Mouse (Mus musculus): ENCODE measurements at regions not wholly inside any gene's neighbourhood (a gene's known extent, or its start where the extent isn't known, plus 50 kb on each side); places are given as distances from the start of the nearest gene placed in this dataset.
A peak's percentile ranks its signal among the peaks of the same experiment; 100 is the strongest.

DNA sequence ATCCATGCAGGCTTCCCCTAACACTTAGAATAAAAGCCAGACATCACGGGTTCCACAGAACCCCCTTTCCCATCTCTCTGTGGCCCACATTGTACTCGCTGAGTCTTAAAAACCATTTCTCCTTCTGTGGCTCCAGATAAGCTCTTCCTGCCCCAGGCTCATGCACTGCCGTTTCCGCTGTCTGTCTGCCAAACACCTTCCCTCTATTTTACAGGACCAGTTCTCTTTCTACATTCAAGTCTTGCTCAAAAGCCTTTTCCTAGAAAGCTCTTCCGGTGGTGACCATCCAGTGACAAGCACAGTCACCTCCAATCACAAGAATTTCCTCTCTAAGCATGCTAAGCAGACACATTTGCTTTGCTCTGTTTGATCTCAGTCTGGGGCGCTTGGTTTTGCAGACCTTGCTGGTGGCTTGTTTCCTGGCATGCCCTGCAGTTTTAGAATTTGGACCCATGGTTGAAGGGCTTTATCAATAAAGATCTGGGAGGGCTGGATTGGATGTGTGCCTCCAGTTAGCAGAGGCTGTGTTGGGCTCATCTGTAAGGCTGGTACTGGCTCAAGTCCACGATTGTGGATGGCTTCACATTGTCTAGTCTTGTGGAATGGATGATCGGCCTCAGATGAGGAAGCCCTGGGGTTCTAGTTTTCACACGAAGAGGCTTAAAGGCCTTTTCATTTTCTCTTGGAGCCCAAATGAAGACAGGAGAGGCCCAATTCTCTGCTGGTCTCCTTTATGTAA, 87.8 kb upstream of the Lhx1 start:
- Histone ChIP-seq H3K4me3 (ENCODE audit: low read depth, low read length) (no peak overlapping the region), H3K4me1 (ENCODE audit: control insufficient read depth, insufficient read depth, low read length) (no peaks in the 10 kb centered on the region), H3K27ac (replicated peaks; ENCODE audit: low read depth, low read length) (no peak overlapping the region), H3K27me3 (replicated peaks; ENCODE audit: control insufficient read depth, insufficient read depth, low read length) (no peaks in the 10 kb centered on the region), H3K9ac (ENCODE audit: low read depth, low read length) (no peak overlapping the region), H3K4me2 (ENCODE audit: low read depth, low read length) (no peak overlapping the region), H3K36me3 (ENCODE audit: control insufficient read depth, insufficient read depth, low read length) (no peaks in the 10 kb centered on the region), H3K9me3 (ENCODE audit: control insufficient read depth, low read length) (no peaks in the 10 kb centered on the region)
- DNase-seq (ENCODE audit: low spot score) (no peak), ATAC-seq (ENCODE audit: low read depth) (no peak)
- WGBS: 75% methylated on average over 9 of the region's 9 CpGs

DNA sequence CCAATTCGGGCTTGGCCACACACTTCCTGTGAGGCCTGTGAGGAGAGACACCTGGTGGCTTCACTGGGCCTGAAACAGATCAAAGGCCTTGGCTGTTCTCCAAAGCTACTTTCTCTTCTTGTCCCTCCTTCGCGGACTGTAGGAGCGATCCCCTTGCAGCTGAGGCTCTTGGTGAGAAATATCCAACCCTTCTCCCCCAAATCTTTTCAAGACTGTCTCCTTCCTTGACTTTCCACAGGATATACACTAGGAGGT, 86.2 kb upstream of the Lhx1 start:
- no peak overlapping the region for H3K4me2 ChIP-seq (ENCODE audit: low read depth, low read length)
- ATAC-seq (ENCODE audit: low read depth): no peak
- no peaks in the 10 kb centered on the region for H3K27me3 ChIP-seq (replicated peaks; ENCODE audit: control insufficient read depth, insufficient read depth, low read length)
- WGBS: 65% methylated on average over 4 of the region's 4 CpGs
- no peak overlapping the region for H3K9ac ChIP-seq (ENCODE audit: low read depth, low read length)
- no peak for DNase-seq (ENCODE audit: low spot score)
- H3K4me3 ChIP-seq (ENCODE audit: low read depth, low read length): no peak overlapping the region
- no peak overlapping the region for H3K27ac ChIP-seq (replicated peaks; ENCODE audit: low read depth, low read length)
- H3K9me3 ChIP-seq (ENCODE audit: control insufficient read depth, low read length): no peaks in the 10 kb centered on the region
- H3K36me3 ChIP-seq (ENCODE audit: control insufficient read depth, insufficient read depth, low read length): no peaks in the 10 kb centered on the region
- H3K4me1 ChIP-seq (ENCODE audit: control insufficient read depth, insufficient read depth, low read length): no peaks in the 10 kb centered on the region

DNA sequence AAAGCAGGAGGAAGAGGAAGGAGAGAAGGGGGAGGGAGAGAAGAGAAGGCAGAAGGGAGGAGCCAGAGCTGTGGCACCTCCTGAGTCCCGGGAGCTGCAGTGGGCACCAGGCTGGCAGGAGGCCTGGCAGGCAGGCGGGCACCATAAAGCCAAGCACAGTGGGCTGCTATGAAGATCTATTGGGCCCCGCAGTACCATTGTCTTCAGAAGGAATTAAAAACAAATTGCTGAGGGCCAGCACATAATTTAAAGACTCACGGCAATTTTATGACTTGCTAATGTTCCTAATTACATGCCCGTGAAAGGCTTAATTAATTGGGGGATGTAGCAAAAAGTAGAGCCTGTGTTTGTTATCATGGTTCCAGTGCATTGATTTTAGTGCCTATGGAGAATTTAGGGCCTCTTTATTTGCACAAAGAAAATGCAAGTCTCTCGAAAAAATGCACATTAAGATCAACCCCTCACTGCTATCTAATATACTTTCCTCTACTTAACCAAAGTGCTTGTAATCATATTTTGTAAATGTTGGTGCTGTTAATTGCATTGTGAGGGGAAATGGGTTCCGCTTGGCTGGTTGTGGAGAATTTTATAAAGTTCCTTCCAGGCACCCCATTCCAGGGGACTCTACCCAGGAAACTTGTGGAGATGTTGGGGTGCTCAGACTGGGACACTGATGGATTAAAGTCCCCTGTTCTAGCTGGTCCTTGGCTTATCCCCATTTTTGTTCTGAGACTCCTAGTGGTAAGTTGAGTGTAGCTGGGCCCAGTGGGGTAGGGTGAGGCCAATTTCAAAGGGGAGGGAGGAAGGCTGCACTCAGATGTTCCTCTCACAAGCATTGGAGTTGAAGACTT, 85.7 kb upstream of the Lhx1 start:
- WGBS: 75% methylated on average over 7 of the region's 7 CpGs
- Histone ChIP-seq H3K36me3 (ENCODE audit: control insufficient read depth, insufficient read depth, low read length) (no peaks in the 10 kb centered on the region), H3K27me3 (replicated peaks; ENCODE audit: control insufficient read depth, insufficient read depth, low read length) (no peaks in the 10 kb centered on the region), H3K4me3 (ENCODE audit: low read depth, low read length) (no peak overlapping the region), H3K9me3 (ENCODE audit: control insufficient read depth, low read length) (no peaks in the 10 kb centered on the region), H3K4me2 (ENCODE audit: low read depth, low read length) (no peak overlapping the region), H3K9ac (ENCODE audit: low read depth, low read length) (no peak overlapping the region), H3K4me1 (ENCODE audit: control insufficient read depth, insufficient read depth, low read length) (no peaks in the 10 kb centered on the region), H3K27ac (replicated peaks; ENCODE audit: low read depth, low read length) (no peak overlapping the region)
- DNase-seq (ENCODE audit: low spot score): no peak
- ATAC-seq (ENCODE audit: low read depth): no peak

DNA sequence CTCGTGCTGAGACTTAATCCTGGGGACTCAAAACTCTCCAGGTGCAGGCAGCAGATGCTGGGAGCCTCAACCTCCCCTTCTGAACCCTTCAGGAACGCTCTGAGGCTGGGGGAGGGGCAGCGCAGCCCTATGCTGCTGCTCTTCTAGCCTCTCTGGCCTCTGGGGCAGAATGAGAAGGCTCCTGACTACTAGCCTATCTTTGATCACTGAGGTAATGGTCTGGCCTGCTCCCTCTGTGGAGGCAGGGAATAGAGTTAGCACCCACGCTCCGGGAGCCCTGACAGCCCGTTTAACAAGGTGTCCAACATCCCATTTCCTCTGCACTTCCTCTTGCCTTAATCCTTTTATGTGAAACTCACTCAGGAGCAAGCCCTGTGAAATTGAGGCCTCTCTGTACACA, 79.4 kb upstream of the Lhx1 start:
- Histone ChIP-seq H3K36me3 (ENCODE audit: control insufficient read depth, insufficient read depth, low read length) (no peaks in the 10 kb centered on the region), H3K27me3 (replicated peaks; ENCODE audit: control insufficient read depth, insufficient read depth, low read length) (no peaks in the 10 kb centered on the region), H3K27ac (replicated peaks; ENCODE audit: low read depth, low read length) (no peak overlapping the region), H3K9ac (ENCODE audit: low read depth, low read length) (no peak overlapping the region), H3K4me2 (ENCODE audit: low read depth, low read length) (no peak overlapping the region), H3K4me1 (ENCODE audit: control insufficient read depth, insufficient read depth, low read length) (no peaks in the 10 kb centered on the region), H3K4me3 (ENCODE audit: low read depth, low read length) (no peak overlapping the region), H3K9me3 (ENCODE audit: control insufficient read depth, low read length) (no peaks in the 10 kb centered on the region)
- no peak for ATAC-seq (ENCODE audit: low read depth)
- no peak for DNase-seq (ENCODE audit: low spot score)
- 4% methylated on average over 6 of the region's 6 CpGs for WGBS

DNA sequence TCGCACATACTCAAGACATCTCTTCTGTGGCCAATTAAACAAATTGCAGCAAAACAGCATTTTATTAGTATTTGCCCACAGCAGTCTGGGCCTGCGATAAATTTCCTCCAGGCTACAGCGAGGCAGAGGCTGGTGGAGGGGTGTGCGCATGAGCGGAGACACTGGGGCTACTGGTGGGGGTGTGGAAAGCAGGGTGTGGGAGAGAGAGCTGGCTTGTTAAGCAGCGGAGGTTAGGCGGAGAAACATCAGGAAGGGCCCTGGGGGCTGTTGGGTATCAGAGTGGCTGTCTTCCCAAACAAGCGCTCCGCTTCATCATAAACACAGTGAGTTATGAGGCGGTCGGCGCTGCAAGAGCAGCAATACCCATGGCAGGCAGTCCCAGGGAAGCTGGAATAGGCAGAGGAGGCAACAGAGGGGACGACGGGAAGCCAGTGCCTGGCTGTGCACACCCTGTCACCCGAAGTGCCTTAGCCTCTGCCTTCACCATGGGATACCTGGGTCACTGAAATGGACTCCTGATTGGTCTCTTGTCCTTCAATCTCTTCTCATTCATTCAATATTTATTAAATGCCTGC, 74.0 kb upstream of the Lhx1 start:
- Histone ChIP-seq H3K27me3 (replicated peaks; ENCODE audit: control insufficient read depth, insufficient read depth, low read length) (peaks cover 8% of the 10 kb centered on the region; the same call in 1 of the 2 replicates), H3K4me3 (ENCODE audit: low read depth, low read length) (no peak overlapping the region), H3K9me3 (ENCODE audit: control insufficient read depth, low read length) (no peaks in the 10 kb centered on the region), H3K4me2 (ENCODE audit: low read depth, low read length) (peak overlapping the region; percentile 31; the same call in 1 of the 2 replicates), H3K27ac (replicated peaks; ENCODE audit: low read depth, low read length) (no peak overlapping the region), H3K4me1 (ENCODE audit: control insufficient read depth, insufficient read depth, low read length) (no peaks in the 10 kb centered on the region), H3K9ac (ENCODE audit: low read depth, low read length) (no peak overlapping the region), H3K36me3 (ENCODE audit: control insufficient read depth, insufficient read depth, low read length) (no peaks in the 10 kb centered on the region)
- DNase-seq (ENCODE audit: low spot score) (no peak), ATAC-seq (ENCODE audit: low read depth) (peak; percentile 57; the same call in 1 of the 2 replicates)
- WGBS: 34% methylated on average over 13 of the region's 15 CpGs

DNA sequence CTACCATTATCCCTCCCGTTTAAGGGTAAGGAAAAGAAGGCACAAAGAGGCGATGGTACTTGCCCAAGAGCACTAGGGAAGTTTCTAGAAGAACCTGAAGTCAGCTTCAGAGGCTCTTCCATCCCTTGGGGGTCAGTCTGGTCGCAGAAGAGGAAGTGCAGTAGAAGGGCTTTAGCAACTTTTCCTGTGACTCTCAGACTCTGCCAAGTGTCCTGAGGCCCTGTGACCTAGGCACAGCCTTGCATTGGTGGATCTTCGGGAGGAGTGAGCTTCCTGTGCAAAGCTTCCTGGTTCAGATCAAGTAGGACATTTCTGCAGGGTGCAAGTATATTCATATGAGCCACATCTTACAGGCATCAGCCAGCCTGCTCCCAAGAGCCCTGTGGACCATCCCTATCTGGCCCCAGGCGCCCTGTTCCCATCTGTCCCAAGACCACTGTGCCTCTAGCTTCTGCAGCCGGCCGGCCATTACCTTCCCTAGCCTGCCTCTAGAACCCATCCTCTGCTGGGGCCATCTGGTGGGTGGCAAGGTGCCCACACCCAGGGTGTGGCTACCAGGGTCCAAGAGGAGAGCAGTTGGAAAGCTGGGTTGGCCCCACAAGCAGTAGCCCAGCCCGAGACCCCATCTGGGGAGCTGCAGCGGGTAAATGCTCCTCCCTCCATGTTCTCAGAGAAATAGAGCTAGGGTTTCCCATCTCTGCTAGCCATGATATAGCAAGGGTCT, 72.4 kb upstream of the Lhx1 start:
- Histone ChIP-seq H3K36me3 (ENCODE audit: control insufficient read depth, insufficient read depth, low read length) (no peaks in the 10 kb centered on the region), H3K4me1 (ENCODE audit: control insufficient read depth, insufficient read depth, low read length) (no peaks in the 10 kb centered on the region), H3K9me3 (ENCODE audit: control insufficient read depth, low read length) (no peaks in the 10 kb centered on the region), H3K9ac (ENCODE audit: low read depth, low read length) (no peak overlapping the region), H3K4me3 (ENCODE audit: low read depth, low read length) (no peak overlapping the region), H3K27ac (replicated peaks; ENCODE audit: low read depth, low read length) (no peak overlapping the region), H3K27me3 (replicated peaks; ENCODE audit: control insufficient read depth, insufficient read depth, low read length) (peaks cover 8% of the 10 kb centered on the region; the same call in 1 of the 2 replicates), H3K4me2 (ENCODE audit: low read depth, low read length) (no peak overlapping the region)
- ATAC-seq (ENCODE audit: low read depth) (no peak), DNase-seq (ENCODE audit: low spot score) (no peak)
- WGBS: 78% methylated on average over 9 of the region's 9 CpGs

DNA sequence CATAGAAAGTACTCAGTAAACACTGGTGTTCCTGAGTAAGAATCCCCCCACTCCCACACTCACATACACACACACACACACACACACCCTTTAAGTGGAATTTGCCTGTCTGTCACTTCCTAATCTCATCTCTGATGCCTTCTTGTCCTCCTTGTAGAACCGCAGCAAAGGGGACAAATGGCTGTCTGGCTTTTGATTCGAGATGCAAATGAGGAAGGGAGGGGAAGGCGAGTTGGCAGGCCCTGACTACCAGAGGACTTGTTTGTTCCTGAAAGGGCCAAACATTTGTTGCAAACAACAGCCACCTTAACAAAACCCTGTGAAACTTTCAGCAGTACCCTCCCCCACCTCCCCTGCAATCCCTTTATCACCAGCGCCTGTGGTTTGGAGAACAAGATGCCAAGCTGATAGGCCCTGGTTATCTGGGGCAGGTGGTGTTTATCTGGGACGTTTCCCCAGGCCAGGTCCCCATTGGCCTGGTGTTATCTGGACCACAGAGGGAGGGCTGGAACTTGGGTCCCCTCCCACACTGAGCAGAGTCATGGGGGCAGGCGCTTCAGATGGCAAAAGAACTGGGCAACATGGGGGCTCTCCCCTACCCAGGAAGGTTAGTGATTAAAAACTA, 67.5 kb upstream of the Lhx1 start:
- ATAC-seq (ENCODE audit: low read depth): no peak

DNA sequence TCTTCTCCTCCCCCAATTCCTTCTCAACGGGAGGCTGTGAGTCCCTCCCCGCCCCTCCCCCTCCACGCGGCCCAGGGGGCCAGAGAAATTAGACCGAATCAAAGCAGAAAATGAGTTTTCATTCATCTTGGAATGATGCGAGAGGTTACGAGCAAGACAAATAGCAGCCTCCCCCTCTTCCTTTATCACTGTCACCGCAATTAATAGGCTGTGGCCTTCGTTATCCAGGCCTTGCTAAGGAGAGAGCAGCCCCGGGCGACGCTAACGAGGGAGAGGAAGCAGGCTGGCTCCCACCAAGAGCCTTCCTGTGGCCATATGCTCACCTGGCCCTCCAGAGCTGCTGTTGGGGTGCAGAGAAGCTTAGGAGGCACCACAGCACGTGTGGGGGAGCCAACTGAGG, 61.8 kb upstream of the Lhx1 start:
- ATAC-seq (ENCODE audit: low read depth) (no peak), DNase-seq (ENCODE audit: low spot score) (no peak)
- Histone ChIP-seq H3K27ac (replicated peaks; ENCODE audit: low read depth, low read length) (no peak overlapping the region), H3K4me3 (ENCODE audit: low read depth, low read length) (no peak overlapping the region), H3K36me3 (ENCODE audit: control insufficient read depth, insufficient read depth, low read length) (no peaks in the 10 kb centered on the region), H3K4me2 (ENCODE audit: low read depth, low read length) (no peak overlapping the region), H3K4me1 (ENCODE audit: control insufficient read depth, insufficient read depth, low read length) (no peaks in the 10 kb centered on the region), H3K9me3 (ENCODE audit: control insufficient read depth, low read length) (no peaks in the 10 kb centered on the region), H3K27me3 (replicated peaks; ENCODE audit: control insufficient read depth, insufficient read depth, low read length) (no peaks in the 10 kb centered on the region), H3K9ac (ENCODE audit: low read depth, low read length) (no peak overlapping the region)
- WGBS: 26% methylated on average over 13 of the region's 14 CpGs

More for the DNA sequence above, 67.5 kb upstream of the Lhx1 start:
- WGBS: 35% methylated on average over 6 of the region's 6 CpGs
- DNase-seq (ENCODE audit: low spot score): no peak
- H3K36me3 ChIP-seq (ENCODE audit: control insufficient read depth, insufficient read depth, low read length): no peaks in the 10 kb centered on the region
- no peaks in the 10 kb centered on the region for H3K4me1 ChIP-seq (ENCODE audit: control insufficient read depth, insufficient read depth, low read length)
- no peaks in the 10 kb centered on the region; the same call in 1 of the 2 replicates for H3K27me3 ChIP-seq (replicated peaks; ENCODE audit: control insufficient read depth, insufficient read depth, low read length)
- no peak overlapping the region for H3K9ac ChIP-seq (ENCODE audit: low read depth, low read length)
- H3K4me3 ChIP-seq (ENCODE audit: low read depth, low read length): no peak overlapping the region
- no peaks in the 10 kb centered on the region for H3K9me3 ChIP-seq (ENCODE audit: control insufficient read depth, low read length)
- no peak overlapping the region for H3K4me2 ChIP-seq (ENCODE audit: low read depth, low read length)
- H3K27ac ChIP-seq (replicated peaks; ENCODE audit: low read depth, low read length): no peak overlapping the region

Data from embryonic facial prominence, embryonic 14.5 days (tissue).